Mouse (Mus musculus) right cerebral cortex, postnatal 10 days (tissue): ENCODE data around the gene Spock2.
A peak's percentile ranks its signal among the peaks of the same experiment; 100 is the strongest.
"Not testable (repeated sequence)": the region's sequence is repeated elsewhere in the genome, so short reads cannot be mapped to it uniquely, and the experiment has no call there.

ENCODE experiments used
- DNase-seq, 2 experiments: peaks; one replicate each; pipeline ENCODE4 v3.0.0; 2021; ENCODE audit warnings: low spot score in 2 of 2

The Spock2 gene

DNA sequence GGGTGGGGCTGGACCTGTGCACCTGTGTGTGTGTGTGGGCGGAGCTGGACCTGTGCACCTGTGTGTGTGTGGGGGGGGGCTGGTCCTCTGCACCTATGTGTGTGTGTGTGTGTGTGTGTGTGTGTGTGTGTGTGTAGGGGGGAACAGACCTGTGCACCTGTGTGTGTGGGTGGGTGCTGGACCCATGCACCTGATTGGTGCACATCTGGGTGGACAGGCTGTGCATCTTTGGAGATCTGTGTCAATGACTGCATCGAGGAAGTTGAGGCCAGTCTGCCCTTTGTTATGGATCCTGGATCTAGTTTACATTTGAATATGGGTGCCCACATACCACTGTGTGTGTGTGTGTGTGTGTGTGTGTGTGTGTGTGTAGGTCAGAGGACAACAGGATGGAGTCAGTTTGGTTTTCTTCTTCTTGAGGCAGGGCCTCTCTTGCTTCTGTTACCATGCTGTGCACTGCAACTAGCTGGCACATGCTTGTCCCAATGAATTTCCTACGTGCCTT, 35.7 kb downstream of the Spock2 start:
- DNase-seq: peak in 1 of 2 experiments; percentile 22

DNA sequence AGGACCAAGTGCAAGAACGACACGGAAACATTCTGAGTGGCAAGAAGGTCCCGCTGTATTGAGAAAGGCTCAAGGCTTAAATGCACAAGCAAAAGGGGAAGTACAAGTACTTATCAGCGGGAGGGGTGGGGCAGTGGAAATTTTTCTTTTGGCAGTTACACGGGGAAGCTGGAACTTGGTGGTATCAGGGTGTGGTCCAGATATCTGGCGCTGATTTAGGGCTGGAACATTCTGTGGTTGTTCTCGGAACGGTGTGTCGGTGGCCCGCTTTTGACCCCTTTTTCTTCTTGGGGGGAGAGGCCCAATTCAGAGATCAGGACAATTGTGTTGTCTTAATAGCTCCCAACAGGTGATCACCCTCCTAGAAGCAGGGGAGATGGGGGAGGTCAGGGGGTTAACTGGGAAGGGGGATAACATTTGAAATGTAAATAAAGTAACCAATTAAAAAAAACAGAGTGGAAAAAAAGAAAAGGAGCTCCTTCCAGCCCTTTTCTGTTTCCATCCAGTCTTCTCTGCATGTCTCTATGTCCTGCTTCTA, 41.6 kb downstream of the Spock2 start:
- DNase-seq: not testable (repeated sequence)

DNA sequence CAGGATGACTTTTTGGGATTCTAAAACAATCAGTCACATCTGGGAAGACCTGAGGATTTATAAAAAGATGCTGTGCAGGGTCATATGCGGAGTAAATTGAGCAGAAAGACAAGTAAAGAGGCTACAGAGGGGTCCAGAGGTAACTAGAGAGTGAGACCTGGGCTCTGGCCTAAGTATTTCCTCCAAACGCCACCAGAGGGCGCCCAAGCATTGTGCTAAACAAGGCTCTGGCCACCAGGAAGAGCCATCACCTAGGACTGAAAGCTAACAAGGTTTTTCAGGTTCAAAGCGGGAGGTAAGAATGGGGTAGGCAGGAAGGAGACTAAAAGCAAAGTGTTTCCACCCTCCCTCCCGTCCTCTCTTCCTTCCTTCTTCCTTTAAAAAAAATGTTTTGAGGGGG, 42.1 kb downstream of the Spock2 start:
- peak in 1 of 2 experiments; percentile 86 for DNase-seq

DNA sequence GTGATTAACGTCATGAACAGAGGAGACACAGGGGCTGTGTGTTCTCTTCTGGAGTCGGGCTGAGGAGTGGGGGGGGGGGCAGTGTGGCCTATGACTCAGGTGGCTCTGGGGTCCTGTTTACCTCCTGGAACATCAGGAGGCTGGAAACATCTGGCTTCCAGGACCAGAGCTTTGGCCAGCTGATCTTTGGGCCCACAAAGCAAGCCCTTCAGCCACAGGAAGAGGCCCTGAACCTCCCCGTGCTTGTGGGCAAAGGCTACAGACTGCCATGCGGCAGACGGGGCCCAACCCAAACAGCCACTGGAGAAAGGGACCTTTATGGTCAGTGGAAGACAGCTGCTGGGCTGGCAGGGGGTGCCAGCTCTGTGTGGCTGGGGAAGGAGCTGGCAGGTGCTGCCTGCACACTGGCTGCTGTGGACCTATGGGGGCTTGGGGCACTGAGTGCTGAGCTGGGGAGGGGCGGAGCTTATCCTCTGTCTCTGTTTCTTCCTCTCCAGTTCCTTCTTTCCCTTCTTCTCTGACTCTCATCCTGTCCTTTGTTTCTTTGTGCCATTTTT, 45.2 kb downstream of the Spock2 start:
- no peak for DNase-seq

DNA sequence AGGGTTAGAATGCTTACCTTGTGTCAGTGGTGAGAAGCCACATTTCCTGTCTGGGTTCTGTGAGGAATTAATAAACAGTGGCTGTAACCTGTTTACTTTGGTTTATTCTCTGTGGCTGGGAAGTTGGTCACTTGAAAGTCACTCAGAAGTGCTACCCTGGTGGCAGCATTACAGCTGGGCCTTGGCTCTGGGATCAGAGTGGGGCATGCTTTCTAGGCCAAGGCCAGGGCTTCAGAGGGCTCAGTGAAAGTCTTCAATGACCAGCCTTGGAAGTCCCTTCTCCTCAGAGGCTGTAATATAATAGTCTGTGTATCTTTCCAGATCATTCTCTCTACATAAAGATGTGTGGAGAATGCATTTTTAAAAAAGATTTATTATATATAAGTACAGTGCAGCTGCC, 50.0 kb downstream of the Spock2 start:
- DNase-seq: no peak

DNA sequence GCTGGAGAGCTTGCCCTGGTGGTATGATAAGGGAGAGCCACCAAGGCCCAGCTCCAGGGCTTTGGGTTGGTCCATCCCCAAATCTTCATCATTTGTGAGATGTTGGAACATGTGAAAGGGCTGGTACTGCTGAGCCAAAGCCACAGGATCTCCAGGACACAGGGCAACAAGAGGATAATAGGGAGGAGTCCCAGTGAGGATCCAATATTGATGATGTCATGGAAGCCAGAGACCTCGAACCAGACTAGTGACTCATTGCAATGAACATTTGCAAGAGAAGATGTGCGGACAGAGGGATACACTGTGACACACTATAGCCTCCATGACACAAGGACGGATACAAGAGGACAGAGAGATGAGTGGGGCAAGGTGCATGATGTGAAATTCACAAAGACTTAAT, 52.1 kb downstream of the Spock2 start:
- DNase-seq: no peak

DNA sequence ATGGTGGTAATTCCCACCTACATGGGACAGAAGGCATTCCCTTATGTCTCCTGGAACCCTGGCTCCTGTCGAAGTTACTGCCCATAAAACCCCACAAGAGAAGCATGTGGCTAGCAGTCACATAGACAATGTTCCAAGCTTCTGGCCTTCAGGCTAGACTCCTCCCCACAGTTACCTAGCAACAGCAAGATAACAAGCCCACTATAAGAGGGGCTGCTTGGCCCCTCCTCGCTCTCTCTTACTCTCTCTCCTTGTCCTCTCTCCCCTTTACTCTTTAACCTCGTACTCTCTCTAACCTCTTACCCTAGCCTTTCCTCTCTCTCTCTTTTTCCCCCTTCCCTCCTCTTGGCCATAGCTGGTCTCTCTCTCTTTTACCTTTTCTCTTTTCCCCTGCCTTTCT, 55.4 kb downstream of the Spock2 start:
- DNase-seq: not testable (repeated sequence)

DNA sequence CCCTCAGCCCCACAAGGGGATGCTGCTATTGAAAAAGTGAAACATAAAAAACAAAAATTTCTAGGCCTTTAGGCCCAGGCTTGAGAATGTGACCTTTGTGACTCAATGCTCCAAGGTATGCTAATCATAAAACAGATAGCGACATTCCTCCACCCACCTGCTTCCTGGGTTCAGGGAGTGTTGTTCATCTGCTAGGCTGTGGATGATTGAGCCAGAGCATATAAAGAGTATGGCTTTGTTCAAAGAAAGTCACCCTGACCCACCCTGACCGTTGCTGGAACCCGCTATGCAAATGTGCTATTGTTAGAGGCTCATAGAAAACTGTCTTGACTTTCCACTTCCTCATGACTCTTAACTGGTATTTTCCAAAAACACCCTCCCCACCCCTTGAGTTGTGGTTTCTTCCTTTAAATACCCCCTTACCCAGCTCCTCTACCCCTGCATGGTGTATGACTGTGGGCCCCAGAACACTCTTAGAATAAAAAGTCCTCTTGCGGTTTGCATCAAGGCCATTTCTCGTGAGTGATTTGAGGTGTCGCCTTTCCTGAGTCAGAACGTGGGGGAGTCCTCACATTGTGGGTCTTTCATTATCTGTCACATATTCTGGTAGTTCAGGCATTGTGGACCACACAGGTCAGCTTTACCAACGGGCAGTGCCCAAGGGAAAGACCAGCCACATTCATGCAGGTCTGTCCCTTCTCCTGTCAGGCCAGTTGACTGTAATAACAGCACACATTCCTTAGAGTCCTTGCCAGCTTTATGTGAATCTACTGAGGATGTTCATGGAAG, 56.4 kb downstream of the Spock2 start:
- not testable (repeated sequence) for DNase-seq

DNA sequence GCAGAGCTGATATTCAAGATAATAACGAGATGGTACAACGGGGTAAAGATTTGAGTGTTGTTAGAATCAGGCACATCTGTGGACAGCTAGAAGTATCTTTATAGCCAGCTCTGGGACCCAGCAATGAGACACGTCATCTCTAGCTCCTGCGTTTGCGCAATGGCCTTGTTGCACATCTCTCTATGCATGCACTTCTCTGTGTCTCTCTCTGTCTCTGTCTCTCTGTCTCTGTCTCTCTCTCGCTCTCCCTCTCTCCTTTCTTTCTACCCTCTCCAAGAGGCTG, 56.9 kb downstream of the Spock2 start:
- DNase-seq: no peak

DNA sequence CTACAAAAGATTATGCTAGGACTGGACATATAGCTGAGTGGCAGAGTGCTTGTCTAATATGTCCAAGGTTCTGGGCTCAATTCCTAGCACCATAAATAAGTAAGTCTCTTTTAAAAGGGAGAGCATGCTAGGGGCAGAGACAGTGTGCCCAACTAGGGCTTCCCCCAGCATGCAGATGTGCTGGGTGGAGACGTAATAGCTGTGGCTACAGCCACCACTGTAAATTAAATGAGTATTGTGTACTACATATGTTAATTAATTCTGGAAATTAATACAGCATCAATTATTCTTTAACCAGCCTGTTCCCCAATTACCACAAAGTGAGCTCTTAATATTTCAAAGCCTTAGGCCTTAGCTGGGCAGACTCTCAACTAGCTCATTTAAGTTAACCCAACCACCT, 58.9 kb downstream of the Spock2 start:
- no peak for DNase-seq

DNA sequence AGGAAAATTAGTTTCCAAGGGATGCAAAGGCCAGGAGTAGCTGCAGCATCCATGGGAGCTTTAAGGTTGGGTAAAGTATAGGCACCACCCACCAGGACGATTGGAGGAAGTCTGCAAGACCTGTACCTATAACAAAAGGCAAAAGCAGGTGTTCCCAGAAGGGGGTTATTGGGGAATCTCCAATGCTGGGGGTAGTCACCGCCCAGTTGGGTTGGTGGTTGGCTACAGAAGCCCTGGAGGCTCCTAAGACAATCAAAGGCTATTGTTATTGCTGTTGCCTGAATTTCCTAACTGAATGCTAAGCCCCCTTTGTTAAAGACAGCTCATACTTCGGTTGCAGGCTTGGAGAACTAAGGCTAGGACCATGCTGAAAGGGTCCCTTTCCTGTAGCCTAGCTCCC, 60.0 kb downstream of the Spock2 start:
- DNase-seq: no peak

DNA sequence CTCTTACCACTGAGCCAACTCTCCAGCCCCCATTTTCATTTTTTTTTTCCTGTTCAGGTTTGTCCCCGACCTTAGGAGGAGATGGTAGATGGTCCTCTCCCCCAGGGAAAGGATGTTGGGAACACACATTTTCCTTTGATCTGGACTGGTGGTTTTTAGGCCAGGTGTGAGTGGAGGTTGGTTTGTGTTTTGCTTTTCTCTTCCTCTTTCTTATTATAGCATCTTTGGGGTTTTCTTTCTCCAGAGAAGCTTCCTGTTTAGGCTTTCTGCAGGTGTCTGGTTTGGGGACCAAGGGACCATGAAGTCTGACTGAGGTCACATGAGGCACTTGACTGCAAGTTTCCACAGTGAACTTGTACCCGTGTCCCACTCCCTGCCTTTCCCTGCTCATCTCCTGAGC, 62.3 kb downstream of the Spock2 start:
- DNase-seq: no peak

DNA sequence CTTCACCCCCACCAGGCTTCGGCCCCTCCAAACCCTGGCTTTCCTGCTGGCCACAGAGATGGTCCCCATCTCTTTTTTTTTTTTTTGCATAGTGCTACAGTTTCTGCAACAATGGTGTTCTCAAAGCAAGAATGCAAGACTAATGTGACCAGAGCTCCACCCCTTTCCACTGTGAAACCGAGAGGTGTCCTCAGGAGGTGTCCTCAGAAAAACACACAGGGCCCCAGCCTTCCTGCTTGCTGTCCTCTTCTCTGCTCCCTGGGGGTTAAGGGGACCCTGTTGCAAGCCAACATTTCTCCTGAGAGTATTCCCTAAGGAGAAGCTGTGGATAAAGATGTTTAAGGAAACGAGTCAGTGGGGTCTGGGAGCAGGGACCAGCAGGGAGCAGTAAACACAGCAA, 62.9 kb downstream of the Spock2 start:
- no peak for DNase-seq

DNA sequence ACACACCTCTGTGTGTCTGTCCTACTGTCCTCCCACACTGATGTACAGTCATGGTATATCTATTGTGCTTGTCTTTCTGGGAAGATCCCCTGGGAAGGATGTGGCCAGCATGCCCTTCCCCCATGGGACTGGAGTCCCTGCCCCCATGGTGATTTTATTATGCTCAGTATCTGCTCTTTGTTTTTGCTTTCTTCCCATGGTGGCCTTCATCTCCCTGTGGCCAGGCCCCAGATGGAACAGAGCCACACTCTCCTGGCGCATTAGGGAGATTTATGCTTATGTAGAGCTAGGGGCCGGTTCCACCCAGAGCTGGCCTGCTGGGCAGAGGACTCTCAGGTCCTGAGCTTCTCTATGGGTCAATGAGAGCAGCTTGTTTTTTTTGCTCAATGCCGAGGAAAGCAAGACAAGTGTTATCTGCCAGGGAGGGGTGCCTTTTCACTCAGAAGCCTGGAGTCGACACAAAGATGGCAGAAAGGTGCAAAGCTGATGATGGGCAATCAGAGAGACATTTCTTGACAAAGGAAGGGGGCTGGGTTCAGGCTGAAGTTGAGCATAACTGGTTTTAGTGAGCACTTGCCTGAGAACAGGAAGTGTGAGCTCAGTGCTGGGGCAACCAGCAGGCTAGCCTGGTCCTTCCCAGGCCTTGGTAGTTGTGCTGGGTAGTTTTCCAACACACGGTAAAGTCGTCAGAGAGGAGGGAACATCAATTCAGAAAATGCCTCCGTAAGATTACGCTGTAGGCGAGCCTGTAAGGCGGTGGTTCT, 64.5 kb downstream of the Spock2 start:
- DNase-seq: no peak

DNA sequence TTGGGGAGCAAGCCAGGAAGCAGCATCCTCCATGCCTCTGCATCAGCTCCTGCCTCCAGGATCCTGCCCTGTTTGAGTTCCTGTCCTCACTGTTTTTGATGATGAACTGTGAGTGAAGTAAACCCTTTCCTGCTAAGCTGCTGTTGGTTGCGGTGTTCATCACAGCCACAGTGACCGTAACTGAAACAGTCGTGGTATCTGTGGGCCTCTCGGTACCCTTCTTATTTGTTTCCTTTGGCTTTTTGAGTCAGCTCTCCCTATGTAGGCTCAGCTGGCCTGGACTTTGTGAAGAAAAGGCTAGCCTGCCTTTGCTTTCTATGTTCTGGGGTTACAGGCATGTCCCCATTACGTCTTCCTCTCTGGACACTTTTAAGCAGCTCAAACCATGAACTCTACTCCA, 65.3 kb downstream of the Spock2 start:
- DNase-seq: no peak

DNA sequence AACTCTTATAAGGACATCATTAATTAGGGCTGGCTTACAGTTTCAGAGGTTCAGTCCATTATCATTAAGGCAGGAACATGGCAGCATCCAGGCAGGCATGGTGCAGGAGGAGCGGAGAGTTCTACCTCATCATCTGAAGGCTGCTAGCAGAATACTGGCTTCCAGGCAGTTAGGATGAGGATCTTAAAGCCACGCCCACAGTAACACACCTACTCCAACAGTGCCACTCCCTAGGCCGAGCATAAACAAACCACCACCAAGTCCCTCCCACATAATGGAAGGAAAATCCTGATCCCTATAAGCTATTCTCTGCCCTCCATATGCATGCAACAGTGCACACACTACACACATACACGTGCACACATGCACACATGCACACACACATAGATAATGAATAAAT, 66.3 kb downstream of the Spock2 start:
- DNase-seq: no peak

DNA sequence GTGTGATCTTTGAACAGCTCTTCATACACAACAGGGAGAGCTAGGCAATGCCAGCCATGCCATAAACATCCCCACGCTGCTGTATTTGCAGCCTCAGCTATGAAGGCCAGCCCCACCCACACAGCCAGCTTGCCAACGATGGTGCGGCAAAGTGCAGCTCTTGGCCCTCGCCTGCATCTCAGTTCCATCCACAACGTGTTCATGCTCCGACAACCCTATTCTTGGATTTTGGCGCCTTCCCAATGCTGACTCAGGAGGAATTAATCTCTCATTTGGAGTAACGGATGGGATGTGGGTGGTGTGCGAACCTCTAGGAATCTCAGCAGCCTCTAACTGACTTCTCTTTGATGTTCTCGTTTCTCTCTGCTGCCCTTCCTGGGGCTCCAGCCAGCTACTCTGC, 67.0 kb downstream of the Spock2 start:
- peak; percentile 87 to 91 for DNase-seq

DNA sequence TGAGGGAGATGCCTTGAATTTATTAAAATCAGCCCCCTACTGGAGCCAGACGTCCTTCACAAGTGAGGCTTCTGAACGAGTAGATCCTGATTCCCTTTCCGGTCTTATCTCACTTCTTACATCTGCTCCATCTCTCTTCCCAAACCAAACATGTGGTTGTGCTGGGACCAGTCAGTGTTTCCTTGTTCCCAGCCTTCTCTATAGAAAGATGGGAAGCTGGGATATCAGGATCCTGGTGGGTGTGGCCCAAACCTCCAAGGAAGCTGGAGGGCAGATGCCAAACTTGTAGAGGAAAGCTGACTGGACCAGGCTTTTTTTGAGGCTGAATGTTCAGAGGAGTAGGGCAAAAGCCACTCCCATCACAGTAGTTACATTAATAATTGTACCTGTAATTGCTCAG, 68.5 kb downstream of the Spock2 start:
- no peak for DNase-seq

DNA sequence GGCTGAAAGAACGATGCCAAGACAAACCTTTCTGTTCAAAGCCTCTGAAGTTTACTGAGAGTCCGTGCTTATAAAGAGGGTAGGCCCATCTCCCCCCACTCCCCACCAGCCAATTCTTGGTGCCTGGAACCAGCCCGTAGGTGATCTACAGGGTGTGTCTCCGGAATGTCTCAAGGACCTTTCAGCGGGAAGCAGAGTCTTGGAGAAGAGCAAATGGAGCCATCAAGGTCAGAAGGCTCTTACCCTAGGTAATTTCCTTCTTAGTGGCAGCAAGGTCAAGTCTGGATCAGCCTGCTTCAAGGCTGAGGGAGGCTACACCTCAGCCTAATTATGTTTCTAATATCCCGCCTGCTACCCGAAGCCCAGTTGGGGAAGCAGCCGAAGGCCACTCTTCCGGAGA, 69.3 kb downstream of the Spock2 start:
- not testable (repeated sequence) for DNase-seq
